In the genomic region with DNA sequence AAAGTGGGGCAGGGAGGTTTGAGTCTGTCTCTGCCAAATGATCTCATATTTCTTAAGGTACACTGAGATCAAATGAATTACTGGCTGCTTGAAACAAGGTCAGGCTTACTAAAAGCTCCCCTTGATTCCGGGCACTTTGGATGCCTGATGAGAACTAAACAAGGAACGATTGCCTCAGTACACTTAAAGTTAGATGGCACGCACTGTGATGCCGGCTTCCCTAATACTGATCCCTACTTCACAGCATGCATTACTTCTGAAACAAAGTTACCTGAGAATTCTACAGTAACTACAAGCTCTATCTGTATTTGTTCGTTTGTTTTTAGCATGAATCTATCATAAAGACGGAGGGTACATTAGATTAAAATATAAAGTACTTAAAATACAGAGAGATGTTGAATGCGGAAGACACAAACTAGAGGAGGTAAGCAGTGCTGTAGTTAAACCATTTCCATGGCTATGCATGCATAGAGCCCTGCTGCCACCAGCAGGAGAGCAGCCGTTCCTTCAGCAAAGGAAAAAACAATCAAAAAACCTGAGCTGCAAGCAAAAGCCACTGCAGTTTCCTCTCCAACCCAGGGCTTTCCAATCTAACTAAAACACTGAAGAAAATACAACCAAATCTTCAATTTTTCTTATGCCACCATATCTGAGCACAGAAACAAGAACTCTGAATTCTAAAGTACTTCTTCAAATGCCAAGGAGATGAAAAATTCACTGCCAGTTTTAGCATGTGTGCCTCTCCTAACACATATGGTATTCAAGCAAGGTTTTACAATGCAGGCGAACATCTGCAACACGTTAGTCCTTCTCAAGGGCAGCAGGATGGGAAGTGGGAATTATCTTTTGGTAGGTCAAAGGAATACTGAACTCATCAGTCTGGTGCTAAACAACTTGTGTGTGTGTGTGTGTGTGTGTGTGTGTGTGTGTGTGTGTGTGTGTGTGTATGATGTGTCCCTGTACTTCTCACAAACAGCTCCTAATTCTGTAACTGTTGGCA, we compare ENCODE assay signal across 8 mouse cellular contexts.
DNase-seq lines count a peak whose midpoint lies in the region; ATAC-seq and TF ChIP-seq lines count a peak whose summit lies in the region.

No protein-coding gene starts in this region.

- no peak overlapping the region for H3K4me3 ChIP-seq in spleen, adult 2 months (ENCODE audit: extremely low read depth, insufficient read depth, insufficient read length)
- H3K4me3 ChIP-seq in forebrain, embryonic 16.5 days (replicated peaks; ENCODE audit: low read length) = no peak overlapping the region

- H3K4me1 ChIP-seq in spleen, adult 2 months (ENCODE audit: control insufficient read depth, insufficient read depth, insufficient read length) = no peaks in the 10 kb centered on the region
- H3K4me1 ChIP-seq in forebrain, embryonic 16.5 days (replicated peaks; ENCODE audit: control insufficient read depth, insufficient read depth, low read length) = no peaks in the 10 kb centered on the region

- H3K9me3 ChIP-seq in forebrain, embryonic 16.5 days (ENCODE audit: control insufficient read depth, low read length) = no peaks in the 10 kb centered on the region

- no peak overlapping the region for H3K9ac ChIP-seq in forebrain, embryonic 16.5 days (replicated peaks; ENCODE audit: low read depth, low read length)

- H3K27ac ChIP-seq in spleen, adult 2 months (ENCODE audit: insufficient read depth, low read length) = no peak overlapping the region
- H3K27ac ChIP-seq in forebrain, embryonic 16.5 days (ENCODE audit: low read length) = no peak overlapping the region

- ATAC-seq in forebrain, embryonic 16.5 days = peak; percentile 96
- ATAC-seq in inflammation-experienced regulatory T-cells, adult 6 months = no peak

- DNase-seq in spleen, adult 2 months (ENCODE audit: low read depth in 1 of 2, low spot score in 2 of 2) = peak in 1 of 2 experiments; percentile 20
- no peak for DNase-seq in spleen, postnatal 4 days (ENCODE audit: low spot score in 2 of 2)
- DNase-seq in brain, adult 2 months (ENCODE audit: low read depth, low spot score) = peak; percentile 87
- peak; percentile 39 for DNase-seq in kidney, postnatal 14 days
- DNase-seq in lung, adult 18-20 months = peak; percentile 33 to 43
- peak; percentile 30 for DNase-seq in retina, embryonic 14.5 days (ENCODE audit: low spot score)

- no peaks in the 10 kb centered on the region for H3K27me3 ChIP-seq in spleen, adult 2 months (ENCODE audit: control insufficient read depth, insufficient read depth, low read length)
- no peaks in the 10 kb centered on the region for H3K27me3 ChIP-seq in forebrain, embryonic 16.5 days (replicated peaks; ENCODE audit: control insufficient read depth, insufficient read depth, low read length)

- no peaks in the 10 kb centered on the region for H3K36me3 ChIP-seq in spleen, adult 2 months (ENCODE audit: control insufficient read depth, insufficient read depth, low read length)
- no peaks in the 10 kb centered on the region for H3K36me3 ChIP-seq in forebrain, embryonic 16.5 days (ENCODE audit: control insufficient read depth, insufficient read depth)

- TF ChIP-seq POLR2A in spleen, adult 2 months (IDR thresholded peaks at IDR 0.05; ENCODE audit: low read depth, low read length) = no peak

- H3K4me2 ChIP-seq in forebrain, embryonic 16.5 days (ENCODE audit: low read length) = no peak overlapping the region

- WGBS in spleen, adult 2 months = 65% methylated on average over 10 of the region's 10 CpGs
- WGBS in forebrain, embryonic 16.5 days = 59% methylated on average over 10 of the region's 10 CpGs

- TF ChIP-seq CTCF in spleen, adult 2 months (IDR thresholded peaks at IDR 0.05; ENCODE audit: extremely low read depth, insufficient read depth, insufficient read length, insufficient replicate concordance) = peak; percentile 58; the same call in 1 of the 2 replicates

Comparison
In these comparisons a context has a peak if more than half of its experiments do, and no peak if none do; other contexts are left out.
1. DNase-seq: peak in brain, adult 2 months (single experiment), kidney, postnatal 14 days (single experiment), lung, adult 18-20 months (2 of 2) and retina, embryonic 14.5 days (single experiment); none in spleen, postnatal 4 days (0 of 2).